Mouse (Mus musculus) cortical plate, adult 2 months (tissue): ENCODE measurements at regions not wholly inside any gene's neighbourhood (a gene's known extent, or its start where the extent isn't known, plus 50 kb on each side); places are given as distances from the start of the nearest gene placed in this dataset.

Experiments
- H3K27ac ChIP-seq: fragments of 200-500 bp; 2 replicates; pipeline ENCODE4 v1.5.1; 2012; ENCODE audit warnings: low read length, control low read depth, inconsistent platforms; ENCODE audit not compliant: insufficient read depth
- H3K4me1 ChIP-seq: fragments of 200-500 bp; 2 replicates; pipeline ENCODE4 v1.6.1; 2011; ENCODE audit warnings: low read length; ENCODE audit not compliant: control insufficient read depth, insufficient read depth
- H3K4me3 ChIP-seq: fragments of 200-500 bp; 2 replicates; pipeline ENCODE4 v1.5.1; 2011; ENCODE audit warnings: mild to moderate bottlenecking, low read length, control low read depth; ENCODE audit not compliant: insufficient read depth
- CTCF ChIP-seq: fragments of 200-500 bp; IDR thresholded peaks from 2 replicates; pipeline ENCODE4 v1.5.1; 2011; ENCODE audit warnings: mild to moderate bottlenecking, control low read depth, low read length; ENCODE audit not compliant: insufficient read depth; ENCODE audit errors: extremely low read depth
- POLR2A ChIP-seq: fragments of 200-500 bp; IDR thresholded peaks from 2 replicates; pipeline ENCODE4 v1.6.1; 2011; ENCODE audit warnings: mild to moderate bottlenecking, low read length, control low read depth; ENCODE audit not compliant: insufficient read depth; ENCODE audit errors: extremely low read depth

GRCm38 (mm10) chr17:9484098-9484497 is 62.2 kb downstream of the Gm17728 start:
- Histone ChIP-seq H3K4me3 (no peak overlapping the region), H3K4me1 (no peaks in the 10 kb centered on the region), H3K27ac (no peak overlapping the region)
- TF ChIP-seq CTCF (peak; percentile 44; the same call in 1 of the 2 replicates), POLR2A (no peak)

GRCm38 (mm10) chr17:9484566-9484965 is 62.7 kb downstream of the Gm17728 start:
- H3K27ac ChIP-seq, result no peak overlapping the region
- H3K4me1 ChIP-seq, result no peaks in the 10 kb centered on the region
- no peak for TF ChIP-seq CTCF
- no peak for TF ChIP-seq POLR2A
- no peak overlapping the region for H3K4me3 ChIP-seq

GRCm38 (mm10) chr17:9529340-9529739 is 107.5 kb downstream of the Gm17728 start:
- no peak overlapping the region for H3K4me3 ChIP-seq
- H3K4me1 ChIP-seq, result no peaks in the 10 kb centered on the region
- TF ChIP-seq CTCF (no peak), POLR2A (no peak)
- H3K27ac ChIP-seq, result no peak overlapping the region

- H3K4me3 ChIP-seq, result no peak overlapping the region
- H3K27ac ChIP-seq, result no peak overlapping the region
- TF ChIP-seq POLR2A (no peak), CTCF (no peak)
- H3K4me1 ChIP-seq, result no peaks in the 10 kb centered on the region
Measured at GRCm38 (mm10) chr17:9536090-9536489, 114.2 kb downstream of the Gm17728 start.

GRCm38 (mm10) chr17:9538371-9538770 is 116.5 kb downstream of the Gm17728 start:
- TF ChIP-seq POLR2A (no peak), CTCF (no peak)
- Histone ChIP-seq H3K4me1 (no peaks in the 10 kb centered on the region), H3K4me3 (no peak overlapping the region), H3K27ac (no peak overlapping the region)

- TF ChIP-seq POLR2A, result no peak
- no peak for TF ChIP-seq CTCF
- Histone ChIP-seq H3K27ac (no peak overlapping the region), H3K4me3 (no peak overlapping the region), H3K4me1 (no peaks in the 10 kb centered on the region)
Measured at GRCm38 (mm10) chr17:9540156-9540555, 118.3 kb downstream of the Gm17728 start.

GRCm38 (mm10) chr17:9543224-9543797 is 121.5 kb downstream of the Gm17728 start:
- H3K4me1 ChIP-seq, result no peaks in the 10 kb centered on the region
- no peak overlapping the region for H3K27ac ChIP-seq
- TF ChIP-seq POLR2A (no peak), CTCF (no peak)
- no peak overlapping the region for H3K4me3 ChIP-seq

- H3K27ac ChIP-seq, result no peak overlapping the region
- H3K4me3 ChIP-seq, result no peak overlapping the region
- TF ChIP-seq CTCF, result no peak
- no peak for TF ChIP-seq POLR2A
- no peaks in the 10 kb centered on the region for H3K4me1 ChIP-seq
Measured at GRCm38 (mm10) chr17:9557544-9557943, 112.0 kb downstream of the Pabpc6 start.

- Histone ChIP-seq H3K4me3 (no peak overlapping the region), H3K4me1 (no peaks in the 10 kb centered on the region)
- TF ChIP-seq POLR2A (no peak), CTCF (no peak)
Measured at GRCm38 (mm10) chr17:9566846-9567245, 102.7 kb downstream of the Pabpc6 start.

More at GRCm38 (mm10) chr17:9566846-9567245, 102.7 kb downstream of the Pabpc6 start:
- no peak overlapping the region for H3K27ac ChIP-seq
